Mouse (Mus musculus) heart, postnatal 4 days (tissue): ENCODE data around the gene Egflam. TPM values are rescaled to one million over a fixed set of nuclear protein-coding genes. Genes with fewer than 3 reads are reported as not detected.

Source experiments
- DNase-seq: peaks from one replicate; pipeline ENCODE4 v3.0.0; 2021
- total RNA-seq, 2 experiments: library from RNA; stranded (reverse); gene quantifications; 2 replicates each; pipeline ENCODE4 v1.2.3; 2021

Gene Egflam
- total RNA-seq, 2 experiments from 2014 or later, result 9.9 to 12.4 TPM

- no peak for DNase-seq
These were observed 105.3 kb downstream of the Egflam start for GRCm38 (mm10) chr15:7292854-7293253.

GRCm38 (mm10) chr15:7290003-7290402, 108.2 kb downstream of the Egflam start:
- DNase-seq, result no peak

DNA sequence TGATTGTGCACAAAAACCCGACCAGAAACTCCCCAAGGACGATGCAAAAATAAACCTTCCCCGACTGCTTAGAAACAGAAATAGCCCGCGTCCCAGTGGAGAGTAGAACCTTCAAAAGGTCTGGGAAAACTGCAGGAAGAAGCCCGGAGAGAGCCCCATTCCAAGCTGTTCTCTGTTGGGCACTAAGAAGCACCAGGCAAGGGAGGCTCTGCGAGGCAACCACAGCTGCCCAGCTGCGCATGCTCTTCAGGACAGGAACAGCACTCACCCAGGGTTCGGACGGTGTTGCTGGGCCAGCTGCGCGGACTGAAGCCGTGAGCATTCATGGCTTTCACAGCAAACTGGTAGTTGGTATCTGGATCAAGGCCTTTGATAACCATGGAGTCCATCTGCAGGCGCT, 108.7 kb downstream of the Egflam start:
- DNase-seq, result peak; percentile 6

GRCm38 (mm10) chr15:7288841-7289424, 109.3 kb downstream of the Egflam start:
- DNase-seq, result peak; percentile 5

GRCm38 (mm10) chr15:7287911-7288310, 110.3 kb downstream of the Egflam start:
- no peak for DNase-seq

DNA sequence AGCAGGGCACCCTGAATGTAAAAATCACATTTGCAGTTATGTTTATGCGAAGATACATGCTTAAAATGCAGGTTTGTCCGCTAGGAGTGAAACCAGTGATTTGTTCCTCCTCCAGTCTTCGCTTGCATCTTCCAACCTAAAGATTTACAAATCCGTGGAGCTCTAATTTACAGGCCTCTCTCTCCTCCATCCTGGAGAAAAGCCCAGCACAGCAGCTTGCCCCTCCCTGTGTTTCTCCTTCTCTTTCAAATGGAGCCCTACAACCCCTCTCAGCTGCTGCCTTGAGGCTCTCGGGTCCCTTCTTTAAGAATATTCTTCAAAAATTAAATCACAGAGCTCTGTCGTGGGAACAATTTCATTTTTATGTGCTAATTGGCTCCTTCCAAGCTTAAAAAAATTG, 116.6 kb downstream of the Egflam start:
- DNase-seq, result no peak

GRCm38 (mm10) chr15:7263822-7264221, 134.4 kb downstream of the Egflam start:
- DNase-seq, result peak; percentile 91

DNA sequence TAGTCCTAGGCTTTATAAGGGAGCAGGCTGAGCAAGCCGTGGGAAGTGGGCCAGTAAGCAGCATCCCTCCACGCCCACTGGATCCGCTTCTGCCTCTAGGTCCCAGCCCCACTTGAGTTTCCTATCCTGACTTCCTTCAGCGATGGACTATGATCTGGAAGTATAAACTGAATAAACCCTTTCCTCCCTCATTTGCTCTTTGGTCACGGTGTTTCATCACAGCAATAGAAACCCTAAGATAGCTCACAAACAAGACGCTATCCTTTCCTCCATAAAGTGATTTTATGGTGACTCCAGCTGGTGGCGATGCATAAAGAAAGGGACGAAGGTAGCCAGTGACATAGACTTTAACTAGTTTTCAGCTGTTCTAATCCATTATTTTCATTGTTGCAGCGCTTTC, 134.9 kb downstream of the Egflam start:
- no peak for DNase-seq

DNA sequence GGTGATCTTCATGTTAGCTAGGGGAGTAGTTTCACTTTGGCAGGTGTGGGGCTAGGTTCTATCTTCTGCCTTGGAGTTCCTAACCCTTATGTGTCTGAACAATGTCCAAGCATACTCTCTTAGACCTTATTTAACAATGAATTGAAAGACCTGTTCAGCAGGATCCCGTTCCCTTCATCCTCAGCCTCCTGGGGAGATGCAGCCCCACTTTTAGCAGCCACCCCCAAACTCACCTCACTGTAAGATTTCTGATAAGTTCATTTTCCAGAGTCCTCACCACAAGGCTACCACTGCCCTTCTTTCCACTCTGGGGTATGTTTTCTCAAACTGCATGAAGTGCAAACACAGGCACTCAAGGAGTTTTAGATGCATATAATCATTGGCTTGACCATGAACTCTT, 136.8 kb downstream of the Egflam start:
- no peak for DNase-seq

GRCm38 (mm10) chr15:7256577-7256976, 141.6 kb downstream of the Egflam start:
- DNase-seq, result no peak

GRCm38 (mm10) chr15:7253326-7253725, 144.9 kb downstream of the Egflam start:
- no peak for DNase-seq

- no peak for DNase-seq
These were observed 146.0 kb downstream of the Egflam start for GRCm38 (mm10) chr15:7252106-7252636.

GRCm38 (mm10) chr15:7251042-7251441, 147.2 kb downstream of the Egflam start:
- DNase-seq, result no peak

DNA sequence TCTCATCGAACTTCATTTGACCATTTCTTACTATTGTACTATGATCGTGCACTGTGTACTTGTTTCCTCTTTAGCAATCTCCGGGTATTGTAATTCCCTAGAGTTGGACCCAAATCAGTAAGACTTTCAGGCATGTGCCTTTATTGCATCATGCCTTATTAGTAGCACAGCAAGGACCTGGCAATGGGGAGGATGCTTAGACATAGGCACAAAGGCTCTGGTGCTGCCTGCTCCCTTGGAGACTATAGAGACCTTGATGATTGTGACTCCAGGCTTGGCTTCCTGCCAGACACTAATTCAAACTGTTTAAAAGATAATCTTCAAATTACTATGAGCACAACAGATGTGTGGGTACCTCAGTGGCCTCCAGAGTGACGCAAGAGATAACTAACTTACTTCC, 149.0 kb downstream of the Egflam start:
- DNase-seq, result no peak

DNA sequence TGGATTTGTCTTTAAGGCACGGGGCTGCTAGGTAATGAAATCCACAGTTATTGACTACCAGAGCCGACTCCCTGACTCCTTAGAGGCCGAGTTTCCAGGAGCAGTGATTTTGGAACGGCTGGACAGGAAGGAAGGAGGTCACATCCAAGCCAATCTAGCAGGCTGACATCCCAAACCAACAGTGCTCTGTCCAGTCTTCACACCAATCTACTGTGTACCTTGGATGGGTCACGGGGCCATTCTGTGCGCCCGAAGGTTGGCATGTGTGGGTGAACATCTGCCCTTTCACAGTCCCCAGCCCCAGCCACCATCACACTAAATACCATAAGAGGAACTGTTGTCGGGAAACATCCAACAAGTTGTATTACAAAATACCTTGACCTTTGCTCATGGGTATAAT, 150.9 kb downstream of the Egflam start:
- DNase-seq, result no peak

GRCm38 (mm10) chr15:7242161-7242850, 155.9 kb downstream of the Egflam start:
- DNase-seq, result no peak

DNA sequence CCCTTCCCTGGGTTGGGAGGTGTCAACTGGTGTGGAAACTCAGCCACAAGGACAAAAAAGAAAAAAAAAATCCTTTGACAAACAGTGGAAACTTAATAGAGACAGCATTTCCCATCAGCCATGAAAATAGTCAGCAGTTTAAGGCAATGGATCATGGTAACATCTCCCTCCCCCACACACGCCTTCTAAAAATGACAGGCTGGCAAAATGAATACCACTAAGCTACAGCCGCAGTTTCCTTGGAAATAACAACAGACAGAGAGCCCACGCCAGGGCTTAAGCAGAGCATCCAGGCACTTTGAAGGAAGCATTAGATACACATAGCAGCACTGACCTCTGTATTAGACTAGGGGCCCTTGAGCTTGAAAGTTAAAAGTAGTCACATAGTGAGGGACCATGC, 157.2 kb downstream of the Egflam start:
- DNase-seq, result no peak

- DNase-seq, result no peak
These were observed 158.3 kb downstream of the Egflam start for GRCm38 (mm10) chr15:7239904-7240303.

GRCm38 (mm10) chr15:7233393-7234090, 164.7 kb downstream of the Egflam start:
- no peak for DNase-seq

GRCm38 (mm10) chr15:7226225-7226624, 172.0 kb downstream of the Egflam start:
- DNase-seq, result peak; percentile 90

GRCm38 (mm10) chr15:7224151-7224775, 173.9 kb downstream of the Egflam start:
- peak; percentile 42 for DNase-seq

- DNase-seq, result peak; percentile 74
These were observed 175.4 kb downstream of the Egflam start for GRCm38 (mm10) chr15:7222809-7223208.

GRCm38 (mm10) chr15:7217273-7217598, 181.0 kb downstream of the Egflam start:
- DNase-seq, result no peak
